Mouse (Mus musculus): Measurements from ENCODE around the gene Lats2.

The Lats2 gene

DNA sequence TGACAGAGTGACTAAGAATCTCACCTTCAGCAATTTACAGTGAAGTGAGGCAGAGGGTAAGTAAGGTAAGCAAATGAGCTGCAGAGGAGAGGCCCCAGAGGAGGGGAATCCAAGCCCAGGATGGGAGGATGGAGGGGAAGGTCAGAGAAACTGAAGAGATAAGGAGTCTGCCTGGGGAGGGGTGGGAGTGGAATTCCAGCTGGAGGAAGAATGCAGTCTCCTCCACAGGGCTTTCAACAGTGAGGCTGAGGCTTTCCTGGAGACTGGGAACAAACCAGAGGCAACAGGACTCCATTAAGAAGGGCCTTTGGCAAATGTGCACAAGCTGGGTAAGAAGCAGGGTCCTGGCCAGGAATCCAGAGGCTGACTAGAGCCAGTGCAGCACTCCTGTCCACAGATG lies 21.1 kb downstream of the Lats2 start:
- no peak for DNase-seq (ENCODE audit: low spot score in 2 of 2)

DNA sequence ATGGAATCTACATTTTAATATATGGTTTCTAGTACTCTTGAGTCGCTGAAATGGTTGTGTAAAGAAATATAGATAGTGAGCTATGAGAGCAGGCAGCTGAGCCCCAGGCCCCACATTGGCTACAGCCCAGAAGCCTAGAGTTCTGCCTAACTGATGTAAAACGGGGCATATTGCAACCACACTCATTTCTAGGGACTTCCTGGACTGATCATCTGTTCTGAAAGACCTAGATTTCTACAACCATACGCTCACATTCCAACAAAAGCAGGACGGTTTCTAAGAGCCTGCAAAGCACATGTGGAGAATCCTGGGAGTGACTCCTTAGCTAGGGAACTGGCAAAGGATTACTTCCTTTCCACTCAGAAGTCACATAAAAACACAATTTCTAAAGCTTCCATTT lies 22.0 kb downstream of the Lats2 start:
- DNase-seq (ENCODE audit: low spot score in 2 of 2) = no peak

DNA sequence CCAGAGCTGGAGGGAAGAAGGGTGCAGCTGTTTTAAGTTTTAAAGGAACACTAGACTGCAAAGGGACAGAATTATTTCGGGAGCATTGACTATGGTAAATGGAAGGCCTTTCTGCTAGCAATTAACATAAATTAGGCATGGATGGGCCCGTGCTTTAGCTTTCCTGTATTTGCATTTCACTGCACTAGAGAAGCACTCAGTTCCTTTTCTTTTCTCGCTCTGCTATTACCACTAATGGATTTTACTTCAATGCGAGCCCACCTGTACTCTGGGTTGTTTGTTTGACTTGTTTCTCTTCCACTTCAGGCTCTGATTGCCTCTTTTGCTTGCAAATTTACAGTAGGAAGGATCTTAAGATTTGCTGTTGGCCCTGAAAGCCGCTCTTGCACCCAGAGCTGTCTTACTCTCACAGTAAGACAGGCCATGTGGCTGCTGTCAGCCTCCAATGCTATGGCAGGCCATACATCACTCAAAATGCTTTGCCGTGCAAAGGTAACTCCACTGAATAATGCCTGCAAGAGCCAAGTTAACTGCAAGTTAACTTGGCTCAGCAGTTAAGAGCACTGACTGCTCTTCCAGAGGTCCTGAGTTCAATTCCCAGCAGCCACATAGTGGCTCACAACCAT lies 25.4 kb downstream of the Lats2 start:
- no peak for DNase-seq (ENCODE audit: low spot score in 2 of 2)

DNA sequence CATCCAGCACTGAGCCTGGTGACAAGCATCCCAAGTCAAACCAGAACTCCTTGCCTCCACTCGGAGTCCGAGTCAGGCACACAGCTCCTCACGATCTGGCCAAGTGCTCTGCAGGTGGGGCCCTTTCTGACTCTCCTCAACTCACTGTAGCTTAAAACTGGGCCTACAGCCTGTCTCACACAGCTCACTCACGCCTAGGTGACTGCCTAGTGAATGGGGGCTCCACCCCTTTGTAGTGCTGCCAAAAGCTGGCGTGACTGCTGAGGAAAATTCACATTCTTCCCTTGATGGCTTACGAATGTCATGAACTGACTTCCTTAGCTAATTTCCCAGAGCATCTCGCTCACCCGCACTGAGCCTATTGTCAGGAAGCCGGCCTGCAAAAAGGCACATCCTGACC lies 27.7 kb downstream of the Lats2 start:
- DNase-seq (ENCODE audit: low spot score in 2 of 2) = no peak

DNA sequence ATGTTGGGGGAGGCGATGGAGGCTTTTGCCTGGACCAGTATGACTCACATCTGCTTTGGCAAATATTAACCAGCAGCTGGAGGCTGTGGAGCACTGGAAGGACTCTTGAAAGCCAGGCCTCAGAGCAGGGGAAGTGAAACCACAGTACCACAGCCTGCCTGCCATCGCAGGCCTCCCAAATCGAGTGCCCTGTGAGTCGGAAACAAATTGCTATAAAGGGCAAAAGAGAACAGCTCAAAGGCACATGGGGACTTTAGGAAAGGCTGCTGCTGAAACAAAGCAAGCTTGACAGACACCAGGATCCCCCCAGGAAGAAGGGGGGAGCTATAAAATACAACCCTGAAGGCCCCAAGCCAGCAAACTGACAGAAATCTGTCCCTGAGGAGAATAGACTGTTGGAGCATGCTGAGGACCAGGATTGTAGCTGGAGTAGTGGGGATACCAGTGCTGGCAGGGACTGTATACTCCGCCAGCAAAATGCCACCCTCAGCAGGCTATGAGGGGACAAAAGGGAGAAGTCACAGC lies 28.2 kb downstream of the Lats2 start:
- DNase-seq (ENCODE audit: low spot score in 2 of 2) = no peak

DNA sequence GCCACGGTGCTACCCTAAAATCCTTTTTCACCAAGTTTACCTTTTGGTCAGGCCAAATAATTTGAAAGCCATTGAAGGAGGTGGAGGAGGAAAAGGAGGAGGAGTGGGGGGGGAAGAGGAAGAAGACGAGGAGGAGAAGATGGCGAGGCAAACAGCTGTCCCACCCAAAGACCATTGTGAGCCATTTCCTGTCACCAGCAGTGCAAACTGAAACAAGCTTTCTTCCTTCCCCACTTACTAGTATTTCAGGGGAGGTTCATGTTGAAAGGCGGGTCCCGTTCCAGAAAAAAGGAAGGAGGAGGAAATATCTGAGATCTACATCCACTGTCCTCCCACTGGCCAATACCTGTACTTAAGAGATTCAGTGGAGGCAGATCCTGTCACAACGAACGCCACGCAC lies 28.8 kb downstream of the Lats2 start:
- DNase-seq (ENCODE audit: low spot score in 2 of 2) = no peak

DNA sequence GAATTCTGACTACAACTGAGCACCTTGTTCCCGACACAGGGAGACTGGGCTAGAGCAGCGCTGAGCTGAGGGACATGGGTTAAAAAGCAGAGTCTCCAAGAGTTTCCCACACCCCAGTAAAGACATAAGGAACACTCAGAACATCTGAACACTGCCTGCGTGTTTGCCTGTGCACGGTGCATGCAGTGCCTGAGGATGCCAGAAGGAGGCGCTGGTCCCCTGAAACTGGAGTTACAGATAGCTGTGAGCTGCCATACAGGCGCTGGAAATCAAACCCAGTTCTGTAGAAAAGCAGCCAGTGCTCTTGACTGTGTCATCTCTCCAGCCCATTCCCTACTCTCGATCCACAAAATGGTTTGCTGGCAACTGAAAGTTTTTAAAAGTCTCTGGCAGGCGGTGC lies 32.0 kb downstream of the Lats2 start:
- DNase-seq (ENCODE audit: low spot score in 2 of 2) = no peak

DNA sequence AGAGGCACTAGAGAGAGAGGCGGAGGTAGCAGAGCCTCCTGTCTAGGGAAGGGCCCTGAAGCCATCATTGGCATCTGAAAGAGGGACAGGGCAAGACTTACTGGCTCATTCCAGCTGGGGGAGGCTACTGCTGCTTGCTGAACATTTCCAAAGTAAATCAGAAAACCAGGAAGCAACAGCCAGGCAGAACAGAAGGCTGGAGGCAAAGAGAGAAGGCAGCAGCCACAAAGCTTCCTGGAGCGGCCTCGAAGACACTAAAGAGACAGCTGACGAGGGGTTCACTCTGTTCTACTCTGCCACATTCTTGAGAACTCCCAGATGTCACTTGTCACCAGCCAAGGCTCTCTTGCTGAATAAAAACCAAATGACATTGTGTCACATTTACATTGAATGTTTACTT lies 33.7 kb downstream of the Lats2 start:
- DNase-seq (ENCODE audit: low spot score in 2 of 2) = no peak

DNA sequence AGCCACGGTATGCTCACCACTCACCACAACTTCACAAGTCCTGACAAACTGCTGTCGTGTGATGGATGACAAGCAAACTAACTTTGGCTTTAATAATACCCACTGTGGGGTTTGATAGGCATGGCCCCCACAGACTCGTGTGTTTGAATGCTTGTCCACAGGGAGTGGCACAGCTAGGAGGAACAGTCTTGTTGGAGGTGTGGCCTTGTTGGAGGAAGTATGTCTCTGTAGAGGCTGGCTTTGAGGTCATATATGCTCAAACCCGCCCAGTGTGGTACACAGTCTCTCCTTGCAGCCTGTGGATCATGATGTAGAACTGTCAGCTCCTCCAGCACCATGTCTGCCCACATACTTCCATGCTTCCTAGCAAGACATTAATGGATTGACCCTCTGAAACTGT lies 39.9 kb downstream of the Lats2 start:
- DNase-seq (ENCODE audit: low spot score in 2 of 2) = no peak

DNA sequence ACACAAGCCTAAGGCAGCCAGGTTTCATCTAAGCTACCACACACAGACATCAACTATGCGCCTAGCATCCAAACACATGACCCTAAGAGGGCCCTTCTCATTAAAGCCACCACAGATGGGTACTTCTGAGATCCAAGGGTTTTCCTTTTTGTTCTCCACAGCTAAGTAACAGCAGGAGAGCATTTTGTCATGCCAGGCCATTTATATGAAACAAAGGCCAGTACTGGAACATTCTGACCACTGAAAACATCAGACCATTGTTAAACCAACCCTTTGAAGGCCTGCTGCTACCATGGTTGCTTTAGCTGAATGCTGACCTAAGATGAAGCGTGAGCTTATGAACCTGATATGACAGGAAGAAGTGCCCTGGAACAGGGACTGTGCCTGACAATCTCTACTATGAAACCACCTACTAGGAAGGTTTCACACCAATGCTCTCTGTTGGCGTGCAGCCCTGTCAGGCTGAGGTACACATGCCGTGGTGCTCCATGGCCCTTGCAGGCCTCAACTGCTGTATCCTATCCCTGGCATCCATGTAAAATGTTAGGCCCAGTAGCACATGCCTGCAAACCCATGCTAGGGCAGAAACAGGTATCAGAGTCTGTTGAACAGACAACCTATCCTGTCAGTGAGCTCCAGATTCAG lies 41.5 kb downstream of the Lats2 start:
- no peak for DNase-seq (ENCODE audit: low spot score in 2 of 2)

DNA sequence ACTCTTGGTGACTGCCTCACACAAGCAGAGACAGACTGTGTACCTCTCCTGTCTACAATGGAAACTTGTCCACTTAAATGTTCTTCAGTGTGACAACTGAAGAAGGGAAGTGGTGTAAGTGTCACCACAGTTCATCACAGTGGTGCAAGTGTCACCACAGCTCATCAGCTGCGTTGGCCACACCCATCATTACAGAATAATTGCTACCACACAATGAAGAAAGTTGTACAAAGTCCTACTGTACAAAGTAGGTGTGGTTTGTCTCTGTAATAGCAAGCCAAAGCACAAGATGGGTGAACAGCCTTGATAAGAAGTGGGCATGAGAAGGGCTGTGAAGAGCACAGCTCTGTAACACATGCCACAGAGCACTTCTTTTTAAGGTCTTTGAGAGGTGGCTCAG lies 45.3 kb downstream of the Lats2 start:
- no peak for DNase-seq (ENCODE audit: low spot score in 2 of 2)

DNA sequence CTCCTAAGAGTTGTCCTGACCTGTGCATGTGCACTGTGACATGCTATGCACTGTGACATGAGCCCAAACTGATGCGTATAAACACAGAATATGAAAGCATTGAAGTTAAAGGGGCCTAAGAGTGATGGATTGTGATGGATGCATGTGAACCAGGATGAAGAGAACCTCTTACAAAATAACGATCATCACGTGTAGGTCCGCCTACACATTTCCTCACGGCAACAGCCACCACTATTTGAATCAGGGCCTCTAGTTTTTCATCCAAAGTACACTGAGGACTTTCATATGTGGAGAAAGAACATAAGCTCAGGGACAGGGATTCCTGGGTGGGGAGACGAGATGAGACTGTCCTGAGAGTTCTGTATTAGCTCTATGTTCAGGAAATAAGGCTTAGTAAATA lies 47.1 kb downstream of the Lats2 start:
- DNase-seq (ENCODE audit: low spot score in 2 of 2) = no peak

DNA sequence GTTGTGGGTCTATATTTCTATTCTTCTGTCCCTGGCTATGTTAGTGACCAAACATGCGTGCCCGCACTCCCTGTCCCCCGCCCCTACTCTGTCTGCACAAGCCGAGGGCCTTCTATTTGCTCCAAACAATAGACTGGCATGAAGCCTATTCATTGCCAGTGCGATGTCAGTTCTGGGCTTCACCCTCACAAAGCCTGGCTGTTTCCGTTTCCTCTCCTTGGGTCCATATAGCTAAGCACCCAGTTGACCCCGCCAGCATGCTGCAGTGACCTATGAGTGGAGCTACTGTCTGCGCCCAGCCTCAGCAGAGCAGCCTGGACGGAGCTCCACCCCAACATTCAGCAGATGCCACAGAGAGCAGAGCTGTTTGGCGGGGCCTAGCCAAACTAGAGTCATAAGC lies 49.0 kb downstream of the Lats2 start:
- DNase-seq (ENCODE audit: low spot score in 2 of 2) = no peak

DNA sequence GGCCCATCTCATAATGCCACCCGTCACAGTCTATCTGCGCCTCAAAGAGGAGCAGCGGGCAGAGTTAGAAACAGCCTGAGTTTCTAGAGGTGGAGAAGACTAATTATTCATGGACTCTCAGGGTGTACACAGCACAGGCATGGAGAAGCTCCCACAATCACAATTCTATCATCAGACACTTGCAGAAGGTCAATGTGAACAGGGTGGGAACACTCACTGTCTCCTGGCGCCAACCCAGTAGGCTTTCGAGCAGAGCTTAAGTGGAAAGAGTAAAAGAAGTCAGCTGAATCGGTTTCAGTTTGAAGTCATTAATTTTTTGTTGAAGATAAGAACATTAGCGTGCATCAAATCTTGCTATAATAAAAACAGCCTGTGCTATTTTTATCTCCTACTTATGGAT lies 49.6 kb downstream of the Lats2 start:
- DNase-seq (ENCODE audit: low spot score in 2 of 2) = no peak

DNA sequence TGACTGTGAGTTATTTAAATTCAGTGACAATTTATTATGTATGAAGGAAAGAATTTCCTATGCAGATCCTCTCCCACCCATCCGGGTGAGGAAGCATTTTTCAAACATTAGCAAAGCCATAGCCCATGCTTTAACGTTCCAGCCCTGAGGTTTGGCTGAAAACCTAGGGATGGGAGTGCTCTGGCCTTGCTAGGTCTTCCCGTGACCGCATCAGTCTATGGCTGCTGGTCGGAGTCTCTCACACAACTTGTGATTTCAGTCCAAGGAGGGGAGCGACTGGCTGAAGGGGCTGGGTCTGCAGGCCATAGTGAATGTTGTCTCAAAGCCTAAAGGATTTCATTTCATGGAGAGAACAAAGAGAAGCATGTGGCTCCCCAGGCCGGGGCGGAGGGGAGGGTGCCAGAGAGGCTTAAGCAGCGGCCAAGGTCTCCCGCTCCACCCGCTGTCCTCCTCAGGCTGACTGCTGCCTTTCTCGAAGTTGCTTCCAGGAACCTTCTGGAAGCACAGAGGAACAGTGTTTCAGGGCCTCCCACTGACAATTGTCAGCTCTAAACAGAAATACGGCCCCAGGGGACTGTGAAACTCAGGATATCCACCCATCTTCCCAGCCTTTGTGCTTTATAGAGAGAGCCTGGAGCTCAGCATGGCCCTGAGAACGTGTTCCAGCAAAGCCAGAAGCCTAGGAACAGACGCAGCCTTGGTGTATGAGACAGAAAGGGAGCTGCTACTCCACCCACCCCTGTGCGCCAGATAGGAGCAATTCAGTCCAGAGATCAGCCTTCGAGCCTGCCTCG lies 50.9 kb downstream of the Lats2 start:
- peak in 1 of 2 experiments; percentile 52 for DNase-seq (ENCODE audit: low spot score in 2 of 2)

DNA sequence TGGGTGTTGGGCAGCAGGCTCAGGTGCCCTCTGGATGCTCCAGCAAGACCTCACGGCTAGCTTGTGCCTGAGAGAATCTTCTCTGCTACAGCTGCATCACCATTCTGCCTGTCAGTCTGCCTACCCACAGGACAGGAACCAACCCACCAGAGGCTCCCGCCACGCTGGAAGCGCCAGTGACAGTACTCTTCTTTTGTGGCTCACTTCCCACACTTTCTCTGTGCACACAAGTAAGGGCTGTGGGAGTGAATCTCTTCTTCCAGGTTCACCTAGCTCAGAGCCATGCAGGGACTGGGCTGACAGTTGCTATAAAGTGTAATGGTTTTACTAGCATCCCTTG lies 51.5 kb downstream of the Lats2 start:
- no peak for DNase-seq (ENCODE audit: low spot score in 2 of 2)

DNA sequence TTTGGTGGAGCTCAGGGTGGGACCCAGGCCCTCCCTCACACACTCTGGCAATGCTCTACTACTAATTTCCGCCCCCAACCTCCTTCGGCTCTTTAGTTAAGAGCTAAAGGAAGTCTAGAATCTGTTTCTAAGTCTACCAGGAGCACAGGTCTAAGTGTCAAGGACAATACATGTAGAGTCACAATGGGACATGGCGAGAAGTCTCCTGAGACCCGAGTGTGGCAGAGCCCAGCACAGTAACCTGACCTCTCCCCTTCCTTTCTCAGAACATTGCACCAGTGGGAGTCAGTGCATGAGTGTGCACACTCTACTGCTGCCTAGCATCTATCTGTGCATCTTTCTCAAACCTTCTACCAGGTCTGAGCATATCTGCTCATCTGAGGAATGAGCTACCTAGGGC lies 52.4 kb downstream of the Lats2 start:
- no peak for DNase-seq (ENCODE audit: low spot score in 2 of 2)

DNA sequence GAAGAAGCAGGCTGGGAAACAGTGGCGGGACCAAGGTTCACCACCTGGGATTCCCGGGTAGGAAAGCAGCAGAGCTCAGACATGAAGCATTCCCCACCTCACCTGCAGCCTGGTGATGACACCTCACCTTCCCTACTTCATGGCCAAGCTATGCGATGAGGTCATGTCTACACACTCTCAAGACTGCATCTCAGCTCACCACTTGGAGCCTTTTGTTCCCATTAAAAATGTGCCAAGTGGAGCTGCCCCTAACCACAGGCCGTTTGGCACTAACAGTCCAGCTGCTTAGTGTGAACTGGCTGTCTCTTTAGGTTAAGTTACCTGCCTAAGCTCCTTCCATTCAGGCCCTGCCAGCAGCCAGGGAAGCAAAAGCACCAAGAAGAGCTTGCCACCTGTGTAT lies 53.1 kb downstream of the Lats2 start:
- DNase-seq (ENCODE audit: low spot score in 2 of 2) = no peak

DNA sequence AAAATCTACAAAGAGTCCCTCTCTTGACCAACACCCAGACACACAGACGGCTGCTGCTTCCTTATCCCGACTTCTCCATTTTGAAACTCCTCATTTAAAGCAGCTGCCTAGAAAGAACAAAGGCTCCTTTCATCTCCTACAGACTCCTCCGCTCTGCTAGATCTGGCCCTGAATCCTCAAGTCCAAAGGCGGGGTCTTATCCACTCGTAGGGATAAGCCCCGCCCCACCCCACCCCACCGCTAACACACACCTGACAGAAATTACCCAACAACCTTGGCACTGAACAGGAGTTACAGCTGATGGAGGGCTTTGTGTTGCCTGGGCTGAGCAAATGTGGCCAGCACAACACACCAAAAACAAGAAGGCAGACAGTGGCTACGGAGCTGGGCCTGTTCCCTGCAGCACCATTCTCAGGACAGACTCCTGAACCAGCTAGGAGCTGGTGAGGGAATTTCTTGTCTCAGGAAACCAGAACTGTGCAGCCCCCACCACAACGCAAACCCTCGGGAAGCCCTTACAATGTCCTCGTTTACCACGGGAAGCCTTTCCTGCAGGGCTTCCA lies 56.2 kb downstream of the Lats2 start:
- no peak for DNase-seq (ENCODE audit: low spot score in 2 of 2)

DNA sequence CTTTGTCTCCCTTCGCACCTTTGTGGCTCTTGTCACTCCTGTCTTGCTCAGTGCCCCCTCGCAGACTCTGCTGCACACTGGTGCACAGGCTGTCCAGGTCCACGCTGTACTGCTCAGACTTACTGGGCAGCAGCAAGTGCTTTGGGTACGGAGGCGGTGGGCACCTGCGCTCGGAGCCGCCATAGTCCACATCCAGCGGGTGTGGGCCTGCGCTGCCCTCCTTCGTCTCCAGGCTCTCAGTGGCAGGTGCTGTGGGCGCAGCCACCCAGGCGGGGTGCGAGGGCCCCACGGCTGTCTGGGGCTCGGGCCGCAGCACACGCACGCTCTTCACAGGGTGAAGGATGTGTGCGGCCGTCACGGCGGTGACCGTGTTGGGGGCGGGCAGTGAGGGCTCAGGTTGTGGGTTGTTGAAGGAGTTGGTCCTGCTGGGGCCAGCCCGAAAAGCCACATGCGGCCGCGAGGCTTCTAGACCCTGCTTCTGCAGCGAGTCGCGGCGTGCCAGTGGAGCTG lies 58.7 kb downstream of the Lats2 start:
- no peak for DNase-seq (ENCODE audit: low spot score in 2 of 2)

DNA sequence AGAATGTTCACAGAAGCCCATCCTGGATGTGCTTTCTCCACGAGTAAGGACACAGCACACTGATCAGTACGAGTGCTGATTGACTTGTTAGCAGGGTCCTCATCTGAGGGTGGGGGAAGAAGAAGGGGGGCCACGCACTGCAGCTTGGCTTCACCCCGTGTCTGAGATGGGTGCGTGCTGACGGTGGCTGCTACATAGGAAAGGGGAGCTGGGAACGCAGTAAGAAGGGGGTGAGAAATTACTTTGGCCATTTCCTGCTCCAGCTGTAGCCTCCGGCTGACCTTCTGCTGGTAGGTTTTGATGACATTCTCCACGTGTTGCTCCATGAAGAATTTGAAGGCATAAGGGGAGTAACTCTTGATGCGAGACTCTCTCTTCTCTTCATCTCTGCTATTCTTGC lies 59.2 kb downstream of the Lats2 start:
- DNase-seq (ENCODE audit: low spot score in 2 of 2) = no peak

DNA sequence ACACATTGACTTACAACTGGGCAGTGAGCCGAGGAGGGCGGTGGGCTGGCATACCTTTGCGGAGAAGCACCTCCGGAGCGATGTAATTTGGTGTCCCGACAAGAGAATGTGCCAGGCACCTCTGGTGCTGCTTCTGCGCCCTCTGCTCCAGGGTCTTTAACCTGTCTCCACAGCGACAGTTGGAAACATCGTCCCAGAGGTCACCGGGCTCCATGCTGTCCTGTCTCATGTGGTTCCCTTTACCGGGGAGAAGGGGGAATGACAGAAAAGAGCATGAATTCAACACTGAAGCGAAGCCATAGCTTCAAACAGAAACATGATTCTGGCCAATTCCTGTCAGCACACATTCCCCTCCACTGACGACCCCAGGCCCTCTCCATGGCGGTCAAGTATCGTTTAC lies 62.1 kb downstream of the Lats2 start:
- DNase-seq (ENCODE audit: low spot score in 2 of 2) = no peak

DNA sequence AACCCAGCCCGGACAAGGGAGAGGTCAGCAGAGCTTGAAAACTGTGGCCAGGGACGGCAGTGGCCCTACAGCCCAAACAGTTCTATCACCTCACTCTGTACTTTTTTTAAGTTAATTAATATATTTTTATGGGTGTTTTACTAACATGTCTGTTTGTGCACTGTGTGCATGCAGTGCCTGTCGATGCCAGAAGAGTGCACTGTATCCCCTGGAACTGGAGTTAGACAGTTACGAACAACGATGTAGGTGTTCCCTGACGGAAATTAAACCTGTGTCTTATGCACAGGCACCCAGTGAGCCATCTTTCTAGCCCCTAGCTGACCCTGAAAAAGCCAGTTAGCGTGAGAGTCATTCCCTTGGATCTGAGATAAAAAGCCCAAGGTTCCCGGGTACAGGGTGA lies 62.6 kb downstream of the Lats2 start:
- DNase-seq (ENCODE audit: low spot score in 2 of 2) = no peak
